Mouse (Mus musculus) adipocyte (in vitro differentiated cells): ENCODE results near the gene Ecpas.

ENCODE experiments used
- DNase-seq: peaks from one replicate; pipeline ENCODE4 v3.0.0-alpha.2; 2016; ENCODE audit warnings: low spot score

The Ecpas gene

GRCm38 (mm10) chr4:58911069-58911830 lies 1.3 kb downstream of the Ecpas start:
- peak; percentile 54 for DNase-seq

- DNase-seq, result no peak
Measured at GRCm38 (mm10) chr4:58910175-58911068, 2.1 kb downstream of the Ecpas start.

- DNase-seq, result no peak
Measured at GRCm38 (mm10) chr4:58907453-58907852, 5.1 kb downstream of the Ecpas start.

DNA sequence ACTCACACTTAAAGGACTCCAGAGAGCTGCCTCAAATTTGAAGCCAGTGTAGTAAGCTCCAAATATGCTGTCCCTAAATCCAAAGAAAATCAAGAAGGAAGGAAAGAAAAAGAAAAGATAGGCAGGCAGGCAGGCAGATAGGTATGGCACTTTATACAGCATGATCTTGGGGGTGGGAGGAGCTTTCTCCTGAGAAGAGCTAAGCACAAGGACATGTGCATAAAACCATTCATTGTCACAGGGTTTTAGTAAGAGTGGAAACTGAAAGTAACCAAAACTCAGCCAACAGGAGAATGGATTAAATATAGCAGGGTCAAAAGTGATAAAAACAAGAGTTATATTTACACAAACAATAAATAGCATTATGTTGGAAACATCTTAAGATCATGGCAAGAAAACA lies 14.2 kb downstream of the Ecpas start:
- peak; percentile 40 for DNase-seq

DNA sequence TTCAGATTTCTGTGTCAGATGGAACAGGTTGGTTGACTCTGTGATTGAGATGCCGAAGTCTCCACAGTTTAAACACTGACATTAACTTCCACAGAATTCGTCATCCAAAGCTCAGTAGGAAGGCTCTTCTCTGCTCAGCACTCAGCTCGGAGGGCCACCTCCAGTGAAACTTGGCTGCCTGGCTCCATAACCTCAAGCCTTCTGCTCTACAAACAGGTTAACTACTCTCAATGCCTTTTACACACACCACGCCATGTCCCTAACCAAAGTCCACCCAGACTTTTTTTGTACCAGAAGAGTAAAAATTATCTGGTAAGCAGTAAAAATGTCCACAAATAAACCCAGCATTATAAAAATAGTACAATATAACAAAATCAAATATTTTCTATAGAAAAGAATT lies 15.1 kb downstream of the Ecpas start:
- no peak for DNase-seq

DNA sequence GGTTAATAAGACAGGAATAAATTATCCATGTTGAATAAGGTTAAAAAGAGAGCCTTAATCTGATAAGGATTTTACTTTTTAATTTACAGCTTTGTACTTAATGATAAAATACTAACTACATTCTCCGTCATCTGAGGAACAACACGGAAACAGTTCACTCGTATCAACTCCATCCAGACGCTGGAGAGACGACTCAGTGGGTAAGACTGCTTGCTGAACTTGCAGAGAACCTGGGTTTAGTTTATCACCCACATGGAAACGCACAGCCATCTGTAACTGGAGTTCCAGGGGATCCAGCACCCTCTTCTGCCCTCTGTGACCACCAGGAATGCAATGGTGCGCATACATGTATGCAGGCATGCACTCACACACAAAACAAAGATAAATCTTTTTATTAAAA lies 18.1 kb downstream of the Ecpas start:
- no peak for DNase-seq

DNA sequence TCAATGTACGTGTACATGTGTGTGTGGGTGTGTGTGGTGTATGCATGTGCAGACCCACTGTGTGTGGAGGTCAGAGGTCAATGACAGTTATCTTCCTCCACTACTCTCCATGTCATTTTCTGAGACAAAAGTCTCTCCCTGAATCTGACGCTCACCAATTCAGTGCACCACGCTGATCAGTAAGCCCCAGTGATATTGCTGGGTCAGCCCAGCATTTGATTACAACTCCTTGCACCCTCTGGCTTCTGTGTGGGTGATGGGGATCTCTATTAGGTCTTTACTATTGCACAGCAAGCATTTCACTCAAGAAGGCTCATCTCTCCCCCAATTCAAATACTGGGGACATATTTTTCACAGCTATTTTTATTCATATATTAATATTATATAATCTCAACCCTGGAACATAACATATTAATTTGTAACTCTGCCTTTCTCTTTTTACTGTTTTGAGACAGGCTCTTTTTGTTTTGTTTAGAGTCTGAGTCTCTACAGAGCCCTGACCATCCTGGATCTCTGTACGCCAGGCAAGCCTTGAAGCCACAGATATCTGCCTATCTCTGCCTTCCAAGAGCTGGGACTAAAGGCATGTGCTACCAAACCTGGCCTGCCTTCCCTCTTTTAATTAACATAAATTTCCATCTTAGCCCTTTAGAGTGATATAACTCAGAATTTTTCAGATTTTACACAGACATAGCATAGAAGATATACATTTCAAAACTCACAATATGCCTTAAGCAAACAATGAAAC lies 22.3 kb downstream of the Ecpas start:
- no peak for DNase-seq

GRCm38 (mm10) chr4:58888568-58888967 lies 24.0 kb downstream of the Ecpas start:
- no peak for DNase-seq

DNA sequence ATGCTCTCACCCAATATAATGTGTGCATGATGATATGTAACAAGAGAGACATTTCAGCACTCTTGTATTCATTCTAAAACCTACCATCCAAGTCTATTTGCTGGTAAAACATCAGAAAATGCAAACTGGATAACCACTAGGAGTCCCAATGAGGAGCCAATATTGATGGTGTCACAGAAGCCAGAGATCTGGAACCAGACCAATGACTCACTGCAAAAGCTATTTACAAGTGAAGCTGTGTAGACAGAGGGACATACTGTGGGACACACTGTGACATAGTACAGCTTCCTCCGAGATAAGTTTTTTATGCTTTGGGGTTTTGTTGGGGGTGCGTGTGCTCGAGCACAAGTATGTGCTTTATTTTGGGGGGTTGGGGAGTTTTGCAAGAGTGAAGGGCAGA lies 24.9 kb downstream of the Ecpas start:
- peak; percentile 24 for DNase-seq

DNA sequence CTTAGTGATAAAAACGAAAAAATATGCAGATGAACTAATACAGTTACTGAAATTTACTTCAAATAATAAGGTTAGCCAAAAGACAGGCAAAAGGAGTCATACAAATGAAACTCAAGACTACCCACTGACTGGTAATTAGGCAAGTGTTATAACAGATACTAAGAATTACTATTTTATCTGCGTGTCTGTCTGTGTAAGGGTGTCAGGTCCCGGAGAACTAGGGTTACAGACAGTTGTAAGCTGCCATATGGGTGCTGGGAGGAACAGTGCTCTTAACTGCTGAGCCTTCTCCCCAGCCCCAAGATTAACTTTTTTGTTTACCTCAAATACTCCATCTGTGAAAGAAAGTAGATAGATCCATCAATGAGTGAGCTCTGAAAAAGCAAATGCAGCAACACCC lies 25.8 kb downstream of the Ecpas start:
- DNase-seq, result no peak

DNA sequence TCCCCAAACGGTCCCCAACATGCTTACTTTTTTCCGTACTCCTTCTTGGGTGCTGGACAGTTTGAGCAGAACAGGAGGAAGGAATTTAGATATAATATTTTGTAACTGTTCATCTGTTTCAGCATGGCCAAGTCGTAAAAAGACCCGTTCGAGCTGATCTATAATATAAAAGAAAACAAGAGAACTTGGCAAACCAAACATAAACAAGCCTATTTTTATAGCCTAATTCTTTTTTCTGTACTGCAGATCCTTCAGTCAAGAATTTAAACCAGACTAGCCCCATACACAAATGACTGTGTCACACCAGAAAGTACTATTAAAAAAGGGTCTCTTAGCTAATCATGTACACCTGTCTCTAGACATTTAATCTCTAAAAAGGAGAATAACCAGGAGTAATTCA lies 27.2 kb downstream of the Ecpas start:
- DNase-seq, result no peak

- no peak for DNase-seq
Measured at GRCm38 (mm10) chr4:58883841-58884240, 28.7 kb downstream of the Ecpas start.

GRCm38 (mm10) chr4:58874373-58874772 lies 38.2 kb downstream of the Ecpas start:
- DNase-seq, result no peak

DNA sequence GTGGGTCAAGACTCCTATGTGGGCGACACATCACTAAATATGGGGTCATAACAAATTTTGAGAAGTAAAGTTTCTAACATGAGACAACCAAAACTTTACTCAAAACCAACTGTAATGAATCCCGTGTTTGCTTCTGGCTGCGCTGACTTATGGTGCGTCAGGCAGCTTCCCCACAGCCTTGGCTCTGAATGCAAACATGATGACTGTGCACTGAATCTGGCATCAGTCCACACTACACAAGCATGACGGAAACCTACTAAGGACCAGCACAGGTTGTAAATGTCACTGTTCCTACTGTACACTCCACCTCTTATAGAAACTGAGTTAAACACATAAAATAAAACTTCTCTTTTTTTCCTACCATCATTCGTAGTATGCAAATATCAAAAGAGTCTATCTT lies 45.3 kb downstream of the Ecpas start:
- DNase-seq, result peak; percentile 66

DNA sequence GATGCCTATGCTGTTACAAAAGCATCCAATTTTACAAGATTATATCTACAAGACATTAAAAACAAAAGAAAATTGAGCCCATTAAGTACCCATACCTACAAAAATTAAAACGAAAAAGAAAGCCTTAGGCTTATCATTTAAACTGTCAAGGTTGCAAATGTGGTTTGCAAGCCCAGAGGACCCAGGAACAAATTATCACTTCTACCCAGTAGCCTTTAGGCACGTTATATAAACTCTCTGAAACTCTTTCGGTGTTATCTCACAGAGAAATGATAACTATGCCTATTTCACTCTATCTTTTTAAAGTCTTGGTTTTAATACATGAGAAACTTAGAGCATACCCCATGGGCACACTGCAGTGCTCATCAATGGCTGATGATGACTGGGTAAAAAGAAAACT lies 79.6 kb downstream of the Ecpas start:
- DNase-seq, result no peak

DNA sequence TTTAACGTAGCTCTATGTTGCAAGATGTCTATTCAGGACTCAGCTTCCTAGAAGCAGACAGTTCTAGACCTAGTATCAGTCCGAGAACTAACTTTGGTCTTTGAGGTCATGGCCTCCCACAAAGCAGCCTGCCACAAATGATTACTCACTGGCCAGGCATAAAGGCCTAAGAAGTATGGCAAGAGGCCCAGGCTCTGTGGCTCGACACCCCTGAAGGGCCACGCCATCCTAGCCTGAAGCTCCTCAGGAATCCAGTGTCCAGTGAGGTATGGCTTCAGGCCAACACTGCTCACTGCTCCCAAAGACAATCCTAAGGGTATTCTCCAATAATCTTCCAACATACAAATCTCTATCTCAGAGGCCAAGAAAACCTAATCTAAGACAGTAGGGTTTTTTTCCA lies 86.6 kb downstream of the Ecpas start:
- peak; percentile 43 for DNase-seq

GRCm38 (mm10) chr4:58787616-58788015 lies 124.9 kb downstream of the Ecpas start, which contains the start of gene Olfr267:
TSS of gene Olfr267 (minus strand) at chr4:58787716.
- no peak for DNase-seq

GRCm38 (mm10) chr4:58786659-58787058 lies 125.9 kb downstream of the Ecpas start:
- no peak for DNase-seq

GRCm38 (mm10) chr4:58763417-58763816 lies 149.1 kb downstream of the Ecpas start:
- no peak for DNase-seq

GRCm38 (mm10) chr4:58749510-58749909 lies 163.0 kb downstream of the Ecpas start:
- peak; percentile 48 for DNase-seq

DNA sequence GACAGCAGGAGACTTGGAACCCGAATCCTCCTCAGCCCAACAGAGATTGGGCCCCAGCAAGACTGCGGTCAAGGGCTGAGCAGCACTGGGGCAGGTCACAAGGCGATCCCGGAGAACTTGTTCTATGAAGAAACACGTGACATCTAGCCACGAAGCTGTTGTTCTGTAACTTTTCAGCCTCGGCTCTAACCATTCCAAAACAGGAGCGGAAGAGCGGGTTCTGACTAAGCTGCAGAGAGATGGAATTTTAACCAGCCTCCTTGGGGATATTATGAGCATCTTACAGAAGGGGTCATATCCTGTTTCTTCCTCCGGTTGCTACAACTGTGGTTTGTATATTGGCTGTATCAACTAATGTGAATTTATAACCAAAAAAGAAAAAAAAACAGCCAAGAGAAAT lies 163.4 kb downstream of the Ecpas start:
- DNase-seq, result peak; percentile 39
